Mouse (Mus musculus) kidney, adult 2 months (tissue): ENCODE data around the gene Npm3.

Experiments used
- CTCF ChIP-seq: fragments of 200-500 bp; conservative IDR thresholded peaks from 2 replicates; pipeline ENCODE4 v1.5.1; 2011; ENCODE audit warnings: low read depth, mild to moderate bottlenecking, control low read depth, low read length, moderate library complexity, mixed read lengths; ENCODE audit not compliant: insufficient read depth, insufficient read length
- POLR2A ChIP-seq: fragments of 200-500 bp; IDR thresholded peaks from one replicate; pipeline ENCODE4 v1.6.1; 2011; ENCODE audit warnings: low read depth, low read length, control low read depth

- TF ChIP-seq CTCF = no peak
- no peak for TF ChIP-seq POLR2A
Observed at GRCm38 (mm10) chr19:45748206-45748605, 1.2 kb downstream of the Npm3 start.
